24 mouse cellular contexts compared by ENCODE assay signal in the genomic region with DNA sequence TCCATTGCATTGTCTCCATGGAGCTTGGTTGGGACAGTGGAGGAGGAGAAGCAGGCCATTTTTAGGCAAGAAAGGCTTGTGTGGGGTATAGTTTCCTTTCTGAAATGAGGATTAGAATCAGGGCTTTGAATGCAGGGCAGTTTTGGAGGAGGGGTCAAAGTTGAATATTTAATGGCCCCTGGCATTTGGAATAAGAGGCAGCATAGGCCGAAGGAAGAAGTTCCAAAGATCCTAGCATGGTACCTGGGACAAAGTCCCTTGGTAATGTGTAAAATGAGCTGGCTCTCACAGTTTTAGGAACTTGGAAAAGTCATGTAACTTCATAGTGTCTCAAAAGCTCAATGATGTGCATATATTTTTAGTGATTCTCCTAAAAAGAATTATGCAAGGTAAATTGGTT.
"Had no signal": no experiment of that assay in that cellular context is flagged by ENCODE, and none has a peak within 500 bp of the region (broad histone marks: within the 10 kb centered on the region; RNA-seq: fewer than 3 reads in every experiment).

No protein-coding gene starts in this region.

- H3K27me3 ChIP-seq: heart, embryonic 12.5 days; heart, embryonic 13.5 days; heart, embryonic 15.5 days; hindbrain, embryonic 12.5 days; hindbrain, embryonic 13.5 days; hindbrain, embryonic 15.5 days; intestine, embryonic 15.5 days; kidney, embryonic 15.5 days had no signal

- H3K4me3 ChIP-seq: heart, embryonic 10.5 days; heart, embryonic 12.5 days; heart, embryonic 13.5 days; heart, embryonic 15.5 days; hindbrain, embryonic 10.5 days; hindbrain, embryonic 12.5 days; hindbrain, embryonic 13.5 days; hindbrain, embryonic 15.5 days; intestine, embryonic 15.5 days; kidney, embryonic 15.5 days; layer of hippocampus, adult 2 months; left cerebral cortex, adult 2 months had no signal

- H3K27ac ChIP-seq: heart, embryonic 10.5 days; heart, embryonic 13.5 days; heart, embryonic 15.5 days; hindbrain, embryonic 10.5 days; hindbrain, embryonic 12.5 days; hindbrain, embryonic 13.5 days; hindbrain, embryonic 15.5 days; hindbrain, postnatal 0 days; intestine, embryonic 15.5 days; kidney, embryonic 15.5 days; kidney, postnatal 0 days; left cerebral cortex, adult 2 months had no signal

- H3K9me3 ChIP-seq: heart, embryonic 10.5 days; heart, embryonic 12.5 days; heart, embryonic 13.5 days; heart, embryonic 15.5 days; hindbrain, embryonic 10.5 days; hindbrain, embryonic 12.5 days; hindbrain, embryonic 13.5 days; hindbrain, embryonic 15.5 days; intestine, embryonic 15.5 days; kidney, embryonic 15.5 days had no signal

- H3K36me3 ChIP-seq: heart, embryonic 15.5 days; hindbrain, embryonic 12.5 days; hindbrain, embryonic 13.5 days; hindbrain, embryonic 15.5 days; intestine, embryonic 15.5 days had no signal

- DNase-seq: heart, postnatal 10 days; heart, postnatal 14 days; heart, postnatal 36 days; heart, postnatal 4 days; kidney, adult 18-20 months; kidney, adult 8-10 months; kidney, postnatal 14 days; kidney, postnatal 4 days; layer of hippocampus, adult 9-11 months; layer of hippocampus, postnatal 36 days had no signal
